Mouse (Mus musculus) heart, embryonic 13.5 days (tissue): Measurements from ENCODE around the gene Wdcp. TPM values are rescaled to one million over a fixed set of nuclear protein-coding genes. Genes with fewer than 3 reads are reported as not detected.

ENCODE experiments used
- ATAC-seq: fragments of 200-750 bp; cut with Nextera tagmentation; 2 replicates; pipeline ENCODE4 v1.8.0; 2017; ENCODE audit warnings: moderate TSS enrichment; ENCODE audit not compliant: insufficient number of reproducible peaks, low FRiP score, low TSS enrichment; ENCODE audit errors: extremely low read depth
- H3K27ac ChIP-seq: fragments of 300-500 bp; sonication (generic); replicated peaks from 2 replicates; pipeline ENCODE4 v1.5.1; 2015; ENCODE audit warnings: moderate library complexity, mild to moderate bottlenecking, inconsistent platforms
- H3K27me3 ChIP-seq: fragments of 300-500 bp; sonication (generic); replicated peaks from 2 replicates; pipeline ENCODE4 v1.6.1; 2015; ENCODE audit warnings: mild to moderate bottlenecking, inconsistent platforms
- H3K36me3 ChIP-seq: fragments of 300-500 bp; sonication (generic); 2 replicates; pipeline ENCODE4 v1.6.1; 2015; ENCODE audit warnings: mild to moderate bottlenecking, inconsistent platforms
- H3K4me1 ChIP-seq: fragments of 300-500 bp; sonication (generic); 2 replicates; pipeline ENCODE4 v1.6.1; 2015; ENCODE audit warnings: inconsistent platforms
- H3K4me2 ChIP-seq: fragments of 300-500 bp; sonication (generic); 2 replicates; pipeline ENCODE4 v1.6.1; 2015; ENCODE audit warnings: inconsistent platforms, mild to moderate bottlenecking, moderate library complexity
- H3K4me3 ChIP-seq: fragments of 300-500 bp; sonication (generic); 2 replicates; pipeline ENCODE4 v1.5.1; 2015; ENCODE audit warnings: moderate library complexity, mild to moderate bottlenecking, inconsistent platforms
- H3K9ac ChIP-seq: fragments of 300-500 bp; sonication (generic); 2 replicates; pipeline ENCODE4 v1.6.1; 2015; ENCODE audit warnings: inconsistent platforms, mild to moderate bottlenecking, moderate library complexity
- H3K9me3 ChIP-seq: fragments of 300-500 bp; sonication (generic); 2 replicates; pipeline ENCODE4 v1.6.1; 2016; ENCODE audit warnings: inconsistent platforms
- WGBS: fragments of 180-500 bp; shearing (Covaris S2); methylation state at CpG from one replicate; pipeline ENCODE4 v1.1.7; 2015; ENCODE audit warnings: mixed read lengths; 5-methylcytosine and 5-hydroxymethylcytosine counted together
- polyA plus RNA-seq: library from polyadenylated mRNA; unstranded; fragments of >200 nt; fragmentation: Nextera tagmentation; extraction: Ambion mirVana; gene quantifications from 2 replicates; pipeline ENCODE4 v1.2.1, GENCODE M21; 2015

Gene Wdcp
- polyA plus RNA-seq, 1 experiment from 2014 or later: 14.7 TPM

- no peak overlapping the region for H3K27ac ChIP-seq
Observed at GRCm38 (mm10) chr12:4840741-4841140, 2.4 kb upstream of the Wdcp start.

GRCm38 (mm10) chr12:4841392-4841887 is 1.7 kb upstream of the Wdcp start, which contains the start of gene Fkbp1b:
TSS of gene Fkbp1b (minus strand) at chr12:4841591.
- WGBS: under 1% methylated on average over 32 of the region's 37 CpGs
- H3K4me3 ChIP-seq: peak within 1 kb of the TSS; percentile 85
- H3K27ac ChIP-seq: no peak within 1 kb of the TSS
- H3K9me3 ChIP-seq: no peaks in the 10 kb centered on the region
- peaks cover 28% of the 10 kb centered on the region for H3K4me1 ChIP-seq
- no peaks in the 10 kb centered on the region for H3K36me3 ChIP-seq
- H3K9ac ChIP-seq: peak within 1 kb of the TSS; percentile 84
- H3K27me3 ChIP-seq: peaks cover 12% of the 10 kb centered on the region
- peak within 1 kb of the TSS; percentile 94 for H3K4me2 ChIP-seq
- peak; percentile 53 for ATAC-seq

More at GRCm38 (mm10) chr12:4840741-4841140, 2.4 kb upstream of the Wdcp start:
- peak overlapping the region; percentile 94 for H3K4me2 ChIP-seq
- peaks cover 12% of the 10 kb centered on the region for H3K27me3 ChIP-seq
- H3K4me1 ChIP-seq: peaks cover 28% of the 10 kb centered on the region
- no peaks in the 10 kb centered on the region for H3K36me3 ChIP-seq
- no peak for ATAC-seq
- no peaks in the 10 kb centered on the region for H3K9me3 ChIP-seq
- WGBS: 2% methylated on average over 11 of the region's 11 CpGs
- H3K9ac ChIP-seq: peak overlapping the region; percentile 84
- peak overlapping the region; percentile 85 for H3K4me3 ChIP-seq

- H3K9ac ChIP-seq: no peak overlapping the region
- ATAC-seq: no peak
- peaks cover 28% of the 10 kb centered on the region for H3K4me1 ChIP-seq
- peak overlapping the region; percentile 94; the same call in 1 of the 2 replicates for H3K4me2 ChIP-seq
- WGBS: 84% methylated on average over 8 of the region's 8 CpGs
- H3K36me3 ChIP-seq: no peaks in the 10 kb centered on the region
- H3K27me3 ChIP-seq: peaks cover 12% of the 10 kb centered on the region
- H3K9me3 ChIP-seq: no peaks in the 10 kb centered on the region
- H3K4me3 ChIP-seq: peak overlapping the region; percentile 4; the same call in 1 of the 2 replicates
- H3K27ac ChIP-seq: no peak overlapping the region
Observed at GRCm38 (mm10) chr12:4842456-4842855, 647 bp upstream of the Wdcp start.

- ATAC-seq: no peak
- H3K27me3 ChIP-seq: peaks cover 12% of the 10 kb centered on the region
- peaks cover 28% of the 10 kb centered on the region for H3K4me1 ChIP-seq
- under 1% methylated on average over 12 of the region's 12 CpGs for WGBS
- peak overlapping the region; percentile 63 for H3K4me3 ChIP-seq
- H3K9me3 ChIP-seq: no peaks in the 10 kb centered on the region
- peak overlapping the region; percentile 68 for H3K27ac ChIP-seq
- peak overlapping the region; percentile 80 for H3K4me2 ChIP-seq
- H3K9ac ChIP-seq: peak overlapping the region; percentile 81
- 0 out of 2 replicates have a peak, but pooled peaks cover 3% of the 10 kb centered on the region for H3K36me3 ChIP-seq
Observed at GRCm38 (mm10) chr12:4843741-4844140, 638 bp downstream of the Wdcp start.

- H3K27me3 ChIP-seq: no peaks in the 10 kb centered on the region
- no peaks in the 10 kb centered on the region for H3K9me3 ChIP-seq
- no peak overlapping the region for H3K4me3 ChIP-seq
- H3K27ac ChIP-seq: no peak overlapping the region
- peaks cover 54% of the 10 kb centered on the region for H3K36me3 ChIP-seq
- H3K9ac ChIP-seq: no peak overlapping the region
- peaks cover 12% of the 10 kb centered on the region for H3K4me1 ChIP-seq
- 95% methylated on average over 5 of the region's 5 CpGs for WGBS
- ATAC-seq: no peak
- no peak overlapping the region for H3K4me2 ChIP-seq
Observed at GRCm38 (mm10) chr12:4856160-4856559, 13.1 kb downstream of the Wdcp start.

GRCm38 (mm10) chr12:4856834-4857233 is 13.7 kb downstream of the Wdcp start:
- no peak overlapping the region for H3K9ac ChIP-seq
- peaks cover 18% of the 10 kb centered on the region for H3K4me1 ChIP-seq
- 92% methylated on average over 2 of the region's 2 CpGs for WGBS
- H3K9me3 ChIP-seq: no peaks in the 10 kb centered on the region
- no peaks in the 10 kb centered on the region for H3K27me3 ChIP-seq
- no peak overlapping the region for H3K27ac ChIP-seq
- no peak for ATAC-seq
- no peak overlapping the region for H3K4me2 ChIP-seq
- H3K4me3 ChIP-seq: no peak overlapping the region
- H3K36me3 ChIP-seq: peaks cover 47% of the 10 kb centered on the region

- Histone ChIP-seq H3K4me3 (no peak overlapping the region), H3K4me2 (peak overlapping the region; percentile 22; the same call in 1 of the 2 replicates), H3K9ac (peak overlapping the region; percentile 37; the same call in 1 of the 2 replicates), H3K36me3 (peaks cover 35% of the 10 kb centered on the region), H3K27me3 (no peaks in the 10 kb centered on the region), H3K4me1 (peaks cover 37% of the 10 kb centered on the region), H3K9me3 (no peaks in the 10 kb centered on the region), H3K27ac (peak overlapping the region; percentile 59)
- 28% methylated on average over 11 of the region's 11 CpGs for WGBS
- no peak for ATAC-seq
Observed at GRCm38 (mm10) chr12:4859241-4859914, 16.3 kb downstream of the Wdcp start.

GRCm38 (mm10) chr12:4862672-4863071 is 19.6 kb downstream of the Wdcp start:
- Histone ChIP-seq H3K27ac (peak overlapping the region; percentile 85; the same call in 1 of the 2 replicates), H3K9me3 (no peaks in the 10 kb centered on the region), H3K4me1 (peaks cover 41% of the 10 kb centered on the region), H3K27me3 (no peaks in the 10 kb centered on the region), H3K9ac (no peak overlapping the region), H3K4me2 (no peak overlapping the region), H3K36me3 (peaks cover 10% of the 10 kb centered on the region), H3K4me3 (no peak overlapping the region)
- WGBS: 88% methylated on average over 4 of the region's 4 CpGs
- no peak for ATAC-seq

GRCm38 (mm10) chr12:4863654-4864337 is 20.7 kb downstream of the Wdcp start:
- no peak overlapping the region for H3K4me3 ChIP-seq
- peak overlapping the region; percentile 55 for H3K9ac ChIP-seq
- H3K4me2 ChIP-seq: peak overlapping the region; percentile 47

GRCm38 (mm10) chr12:4864338-4864690 is 21.2 kb downstream of the Wdcp start:
- no peak for ATAC-seq
- Histone ChIP-seq H3K4me2 (peak overlapping the region; percentile 47; the same call in 1 of the 2 replicates), H3K4me3 (no peak overlapping the region), H3K27ac (peak overlapping the region; percentile 85), H3K36me3 (peaks cover 5% of the 10 kb centered on the region), H3K9me3 (no peaks in the 10 kb centered on the region), H3K9ac (peak overlapping the region; percentile 55), H3K27me3 (no peaks in the 10 kb centered on the region), H3K4me1 (peaks cover 47% of the 10 kb centered on the region)
- WGBS: 41% methylated on average over 4 of the region's 4 CpGs

More at GRCm38 (mm10) chr12:4863654-4864337, 20.7 kb downstream of the Wdcp start:
- 31% methylated on average over 4 of the region's 4 CpGs for WGBS
- peak; percentile 58 for ATAC-seq
- Histone ChIP-seq H3K27ac (peak overlapping the region; percentile 85), H3K27me3 (no peaks in the 10 kb centered on the region), H3K36me3 (peaks cover 5% of the 10 kb centered on the region), H3K9me3 (no peaks in the 10 kb centered on the region), H3K4me1 (peaks cover 44% of the 10 kb centered on the region)

- no peaks in the 10 kb centered on the region for H3K9me3 ChIP-seq
- H3K36me3 ChIP-seq: no peaks in the 10 kb centered on the region
- no peak overlapping the region for H3K27ac ChIP-seq
- H3K9ac ChIP-seq: no peak overlapping the region
- H3K4me2 ChIP-seq: no peak overlapping the region
- WGBS: 72% methylated on average over 8 of the region's 8 CpGs
- peaks cover 45% of the 10 kb centered on the region for H3K4me1 ChIP-seq
- no peak for ATAC-seq
- no peak overlapping the region for H3K4me3 ChIP-seq
- no peaks in the 10 kb centered on the region for H3K27me3 ChIP-seq
Observed at GRCm38 (mm10) chr12:4868924-4869323, 25.8 kb downstream of the Wdcp start.
